Mouse (Mus musculus): ENCODE results near the gene Slc22a18.

- TF ChIP-seq CTCF (IDR thresholded peaks at IDR 0.05; ENCODE audit: low read depth, low read length) (no peak), POLR2A (IDR thresholded peaks at IDR 0.05; ENCODE audit: extremely low read depth, insufficient read depth, low read length) (no peak)
Measured at GRCm38 (mm10) chr7:143519333-143519732, 45.8 kb downstream of the Slc22a18 start.

Data from liver, adult 2 months (tissue).